Mouse (Mus musculus): Measurements from ENCODE around the gene Vezt.

- TF ChIP-seq CTCF (conservative IDR thresholded peaks at IDR 0.05 in 1 of 2, IDR thresholded peaks at IDR 0.05 in 1 of 2; ENCODE audit: low read depth in 2 of 2, low read length in 2 of 2) (no peak), E2F4 (IDR thresholded peaks at IDR 0.05; ENCODE audit: insufficient replicate concordance, low read depth, low read length) (no peak)
Measured at GRCm38 (mm10) chr10:94071641-94072040, 36.0 kb upstream of the Vezt start.

All from CH12.LX (cell line).